Mouse (Mus musculus): ENCODE results near the gene Apaf1. TPM values are rescaled to one million over a fixed set of nuclear protein-coding genes. Genes with fewer than 3 reads are reported as not detected.

Gene Apaf1
- total and polyA plus RNA-seq, 3 experiments, result 12.8 to 14.3 TPM; not detected in 1

DNA sequence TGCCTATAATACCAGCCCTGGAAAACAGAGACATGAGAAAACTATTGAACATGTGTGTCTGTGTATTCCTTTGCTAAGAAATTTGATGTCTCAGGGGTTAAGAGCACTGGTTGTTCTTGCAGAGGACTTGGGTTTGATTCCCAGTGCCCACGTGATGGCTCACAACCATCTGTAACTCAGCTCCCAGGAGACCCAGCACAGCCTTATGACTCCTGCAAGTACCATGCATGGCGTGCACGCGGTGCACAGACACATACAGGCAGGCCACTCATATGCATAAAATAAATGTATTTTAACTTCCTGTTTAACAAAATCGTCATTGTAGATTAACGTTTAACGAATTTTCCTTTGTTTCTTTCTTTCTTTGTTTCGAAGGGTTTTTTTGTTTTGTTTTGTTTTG lies 15.5 kb upstream of the Apaf1 start:
- DNase-seq (ENCODE audit: low read depth, low spot score), result no peak
- H3K27ac ChIP-seq (ENCODE audit: control insufficient read depth, low read depth, low read length), result no peak overlapping the region
- H3K4me1 ChIP-seq (ENCODE audit: control insufficient read depth in 1 of 2, insufficient read depth in 2 of 2, low read length in 2 of 2), result no peaks in the 10 kb centered on the region; a peak in 1 of 4 replicates
- peaks cover 0 to 1% of the 10 kb centered on the region in 2 experiments; a peak in 1 of 4 replicates for H3K36me3 ChIP-seq (ENCODE audit: control insufficient read depth in 1 of 2, insufficient read depth in 2 of 2, low read length in 2 of 2)
- no peak overlapping the region for H3K9ac ChIP-seq (ENCODE audit: control insufficient read depth, low read depth, low read length, poor library complexity, severe bottlenecking)
- H3K9me3 ChIP-seq (replicated peaks; ENCODE audit: insufficient read depth, low read length), result no peaks in the 10 kb centered on the region
- no peaks in the 10 kb centered on the region for H3K79me2 ChIP-seq (ENCODE audit: control insufficient read depth, insufficient read depth, low read length, poor library complexity)
- TF ChIP-seq GABPA (IDR thresholded peaks at IDR 0.05; ENCODE audit: low read depth, low read length) (no peak), ZMIZ1 (IDR thresholded peaks at IDR 0.05; ENCODE audit: low read depth, low read length) (no peak), MYC (IDR thresholded peaks at IDR 0.05; ENCODE audit: low read depth, low read length) (no peak), POLR2A (IDR thresholded peaks at IDR 0.05; ENCODE audit: control insufficient read depth in 1 of 2, insufficient read depth in 1 of 2, low read depth in 1 of 2, low read length in 2 of 2, poor library complexity in 1 of 2) (no peak), CHD1 (IDR thresholded peaks at IDR 0.05; ENCODE audit: low read depth, low read length) (no peak), CTCF (IDR thresholded peaks at IDR 0.05 in 2 of 3, conservative IDR thresholded peaks at IDR 0.05 in 1 of 3; ENCODE audit: control insufficient read depth in 1 of 3, insufficient read depth in 1 of 3, low read depth in 2 of 3, low read length in 3 of 3, poor library complexity in 1 of 3, severe bottlenecking in 1 of 3) (no peak), CHD2 (IDR thresholded peaks at IDR 0.05; ENCODE audit: low read length) (no peak), RCOR1 (IDR thresholded peaks at IDR 0.05; ENCODE audit: low read depth, low read length) (no peak), NELFE (IDR thresholded peaks at IDR 0.05; ENCODE audit: low read depth, low read length) (no peak), USF1 (IDR thresholded peaks at IDR 0.05; ENCODE audit: low read depth, low read length) (no peak)
- no peaks in the 10 kb centered on the region for H3K27me3 ChIP-seq (ENCODE audit: control insufficient read depth in 1 of 2, insufficient read depth in 2 of 2, low read length in 2 of 2)
- no peak overlapping the region for H3K4me3 ChIP-seq (ENCODE audit: control insufficient read depth in 1 of 2, insufficient read depth in 1 of 2, low read depth in 2 of 2, low read length in 2 of 2)

DNA sequence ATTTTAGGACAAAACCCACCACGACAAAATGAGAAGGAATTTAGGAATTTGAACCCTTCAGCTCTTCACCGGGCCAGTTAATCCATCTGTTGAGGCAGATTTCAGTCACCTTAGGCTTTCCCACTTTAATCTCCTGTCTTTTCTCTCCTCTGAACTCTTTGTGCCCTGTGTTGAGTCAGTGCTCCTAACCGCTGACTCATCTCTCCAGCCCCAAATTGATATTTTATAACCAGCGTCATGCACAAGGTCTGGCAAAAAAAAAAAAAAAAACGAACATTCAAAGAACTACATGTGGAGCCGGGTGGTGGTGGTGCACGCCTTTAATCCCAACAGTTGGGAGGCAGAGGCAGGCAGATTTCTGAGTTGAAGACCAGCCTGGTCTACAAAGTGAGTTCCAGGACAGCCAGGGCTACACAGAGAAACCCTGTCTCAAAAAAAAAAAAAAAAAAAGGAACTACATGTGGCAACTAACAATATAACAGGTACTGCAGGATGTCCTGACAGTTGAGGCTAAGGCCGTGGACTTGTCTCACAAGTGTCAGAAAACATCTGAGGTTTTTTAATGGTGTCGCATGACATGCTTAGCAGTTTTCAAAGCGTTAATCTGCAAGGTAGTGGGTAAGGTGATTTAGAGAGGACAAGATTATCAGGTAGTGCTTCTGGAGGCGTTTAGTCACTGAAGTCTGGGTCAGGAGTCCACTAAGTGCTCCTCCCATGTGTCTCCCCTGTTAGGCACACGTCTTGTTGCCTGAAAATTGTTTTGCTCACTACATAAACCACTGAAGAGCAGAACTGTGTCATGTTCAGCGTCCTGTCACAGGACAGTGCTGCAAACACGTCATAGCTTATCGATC lies 11.9 kb upstream of the Apaf1 start:
- Histone ChIP-seq H3K9ac (ENCODE audit: control insufficient read depth, low read depth, low read length, poor library complexity, severe bottlenecking) (no peak overlapping the region), H3K27me3 (ENCODE audit: control insufficient read depth in 1 of 2, insufficient read depth in 2 of 2, low read length in 2 of 2) (no peaks in the 10 kb centered on the region), H3K4me3 (ENCODE audit: control insufficient read depth in 1 of 2, insufficient read depth in 1 of 2, low read depth in 2 of 2, low read length in 2 of 2) (no peak overlapping the region), H3K36me3 (ENCODE audit: control insufficient read depth in 1 of 2, insufficient read depth in 2 of 2, low read length in 2 of 2) (peaks cover 0 to 1% of the 10 kb centered on the region in 2 experiments; a peak in 1 of 4 replicates), H3K27ac (ENCODE audit: control insufficient read depth, low read depth, low read length) (no peak overlapping the region), H3K79me2 (ENCODE audit: control insufficient read depth, insufficient read depth, low read length, poor library complexity) (no peaks in the 10 kb centered on the region), H3K4me1 (ENCODE audit: control insufficient read depth in 1 of 2, insufficient read depth in 2 of 2, low read length in 2 of 2) (no peaks in the 10 kb centered on the region; a peak in 1 of 4 replicates), H3K9me3 (replicated peaks; ENCODE audit: insufficient read depth, low read length) (no peaks in the 10 kb centered on the region)
- TF ChIP-seq ZNF384 (IDR thresholded peaks at IDR 0.05; ENCODE audit: low read depth, low read length) (peak; percentile 47; the same call in 1 of the 2 replicates), EP300 (IDR thresholded peaks at IDR 0.05; ENCODE audit: low read depth in 1 of 2, low read length in 2 of 2) (no peak)
- DNase-seq (ENCODE audit: low read depth, low spot score), result no peak

DNA sequence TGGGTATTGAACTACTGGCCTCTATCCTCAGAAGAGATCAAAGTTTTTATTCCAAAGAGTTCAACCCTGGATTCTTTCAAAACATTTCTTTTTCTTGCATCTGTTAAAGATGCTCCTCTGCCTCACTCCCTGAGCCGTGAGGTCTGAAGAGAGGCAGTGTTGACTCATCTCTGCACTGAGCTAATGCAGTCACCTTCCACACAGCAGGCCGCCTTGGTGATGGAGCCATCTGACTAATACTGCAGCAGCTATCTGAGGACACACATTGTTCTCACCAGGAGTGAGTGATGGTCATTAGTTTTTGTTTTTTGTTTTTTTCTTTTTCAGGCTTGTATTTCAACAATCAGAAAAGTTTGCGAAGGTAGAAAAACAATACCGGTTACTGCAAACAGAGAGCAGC lies 10.2 kb upstream of the Apaf1 start:
- Histone ChIP-seq H3K4me1 (ENCODE audit: control insufficient read depth in 1 of 2, insufficient read depth in 2 of 2, low read length in 2 of 2) (no peaks in the 10 kb centered on the region; a peak in 1 of 4 replicates), H3K36me3 (ENCODE audit: control insufficient read depth in 1 of 2, insufficient read depth in 2 of 2, low read length in 2 of 2) (peaks cover 0 to 1% of the 10 kb centered on the region in 2 experiments; a peak in 1 of 4 replicates), H3K9me3 (replicated peaks; ENCODE audit: insufficient read depth, low read length) (no peaks in the 10 kb centered on the region), H3K9ac (ENCODE audit: control insufficient read depth, low read depth, low read length, poor library complexity, severe bottlenecking) (no peak overlapping the region), H3K4me3 (ENCODE audit: control insufficient read depth in 1 of 2, insufficient read depth in 1 of 2, low read depth in 2 of 2, low read length in 2 of 2) (no peak overlapping the region), H3K79me2 (ENCODE audit: control insufficient read depth, insufficient read depth, low read length, poor library complexity) (no peaks in the 10 kb centered on the region), H3K27me3 (ENCODE audit: control insufficient read depth in 1 of 2, insufficient read depth in 2 of 2, low read length in 2 of 2) (no peaks in the 10 kb centered on the region), H3K27ac (ENCODE audit: control insufficient read depth, low read depth, low read length) (no peak overlapping the region)
- DNase-seq (ENCODE audit: low read depth, low spot score), result no peak
- TF ChIP-seq TCF12 (IDR thresholded peaks at IDR 0.05; ENCODE audit: low read depth, low read length) (no peak), MAFK (IDR thresholded peaks at IDR 0.05; ENCODE audit: borderline replicate concordance, low read depth, low read length) (no peak), TAL1 (IDR thresholded peaks at IDR 0.05; ENCODE audit: low read length) (no peak), POLR2A (IDR thresholded peaks at IDR 0.05; ENCODE audit: control insufficient read depth in 1 of 2, insufficient read depth in 1 of 2, low read depth in 1 of 2, low read length in 2 of 2, poor library complexity in 1 of 2) (no peak), USF1 (IDR thresholded peaks at IDR 0.05; ENCODE audit: low read depth, low read length) (no peak), ZC3H11A (IDR thresholded peaks at IDR 0.05; ENCODE audit: low read depth, low read length) (no peak), CHD2 (IDR thresholded peaks at IDR 0.05; ENCODE audit: low read length) (no peak), GATA1 (IDR thresholded peaks at IDR 0.05; ENCODE audit: low read depth, low read length) (no peak), CTCF (IDR thresholded peaks at IDR 0.05 in 2 of 3, conservative IDR thresholded peaks at IDR 0.05 in 1 of 3; ENCODE audit: control insufficient read depth in 1 of 3, insufficient read depth in 1 of 3, low read depth in 2 of 3, low read length in 3 of 3, poor library complexity in 1 of 3, severe bottlenecking in 1 of 3) (no peak), NELFE (IDR thresholded peaks at IDR 0.05; ENCODE audit: low read depth, low read length) (no peak)

Measured in MEL (cell line).